Mouse (Mus musculus): ENCODE results near the gene Tbc1d4. TPM values are rescaled to one million over a fixed set of nuclear protein-coding genes. Genes with fewer than 3 reads are reported as not detected.
A peak's percentile ranks its signal among the peaks of the same experiment; 100 is the strongest.

Gene Tbc1d4
- total RNA-seq, 2 experiments from 2014 or later, result 8.8 to 9.8 TPM

DNA sequence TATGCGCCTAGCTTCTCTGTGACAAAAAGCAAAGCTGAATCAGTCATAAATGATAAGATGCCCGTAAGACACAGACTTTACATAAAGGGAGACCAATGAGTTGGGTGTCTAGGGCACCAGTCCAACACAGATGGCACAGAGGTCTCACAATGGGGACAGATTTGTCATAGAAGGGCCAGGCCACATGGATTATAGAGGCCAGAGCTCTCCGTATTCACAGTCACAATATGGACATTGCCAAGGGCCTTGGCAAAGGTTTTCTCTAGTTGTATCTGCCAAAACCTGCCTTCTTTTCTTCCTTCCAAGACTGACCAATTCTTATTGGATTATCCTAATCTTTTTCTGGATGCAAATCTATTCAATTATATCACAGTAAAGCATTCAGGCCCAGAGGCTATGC is 171.1 kb downstream of the Tbc1d4 start:
- DNase-seq (ENCODE audit: low spot score in 2 of 2), result no peak

DNA sequence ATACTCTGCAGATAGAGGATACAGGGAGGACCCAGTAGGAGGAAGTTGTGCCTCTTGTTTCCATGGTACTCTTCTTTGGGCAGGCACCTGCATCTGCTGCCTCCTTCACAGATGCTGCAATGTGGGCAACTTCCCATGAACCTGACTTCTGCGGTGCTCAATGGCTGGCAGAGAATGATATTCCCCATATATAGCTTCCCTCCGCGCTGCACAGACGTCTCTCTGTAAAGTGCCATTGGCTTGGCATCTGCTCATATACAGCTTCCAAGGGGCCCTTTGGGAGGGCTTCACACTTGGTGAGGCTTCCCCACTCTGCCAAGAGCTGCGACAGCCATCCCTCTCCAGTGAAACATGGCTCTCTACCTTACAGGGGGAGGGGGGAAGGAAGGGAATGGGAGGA is 178.5 kb downstream of the Tbc1d4 start:
- DNase-seq (ENCODE audit: low spot score in 2 of 2), result peak; percentile 3

DNA sequence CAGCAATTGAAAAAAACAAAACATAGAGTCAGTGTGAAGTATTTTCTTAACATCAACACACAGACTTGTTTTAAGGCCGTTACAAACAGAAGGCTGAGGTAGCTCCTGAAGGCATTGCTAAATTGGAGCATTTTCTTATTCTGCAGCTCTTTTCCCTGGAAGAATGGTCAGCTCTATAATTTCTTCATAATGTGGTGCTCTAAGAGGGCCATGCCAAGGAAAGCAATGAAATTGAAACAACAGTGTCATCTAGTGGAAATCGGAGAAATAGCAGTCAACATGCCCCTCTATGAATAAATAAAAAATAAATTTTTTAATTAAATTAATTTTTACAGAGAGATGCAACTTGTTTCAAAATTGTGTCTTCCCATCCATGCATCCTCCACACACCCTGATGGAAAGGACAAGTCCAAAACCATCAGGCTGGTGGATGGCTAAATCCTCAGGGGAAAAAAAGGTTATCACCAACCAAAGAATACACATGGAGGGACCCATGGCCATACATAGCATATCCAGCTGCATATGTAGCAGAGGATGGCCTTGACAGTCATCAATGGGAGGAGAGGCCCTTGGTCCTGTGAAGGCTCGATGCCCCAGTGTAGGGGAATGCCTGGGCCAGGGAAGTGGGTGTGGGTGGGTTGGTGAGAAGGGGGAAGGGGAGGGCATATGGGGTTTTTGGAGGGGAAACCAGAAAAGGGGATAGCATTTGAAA is 180.0 kb downstream of the Tbc1d4 start:
- DNase-seq (ENCODE audit: low spot score in 2 of 2), result peak in 1 of 2 experiments; percentile 42

DNA sequence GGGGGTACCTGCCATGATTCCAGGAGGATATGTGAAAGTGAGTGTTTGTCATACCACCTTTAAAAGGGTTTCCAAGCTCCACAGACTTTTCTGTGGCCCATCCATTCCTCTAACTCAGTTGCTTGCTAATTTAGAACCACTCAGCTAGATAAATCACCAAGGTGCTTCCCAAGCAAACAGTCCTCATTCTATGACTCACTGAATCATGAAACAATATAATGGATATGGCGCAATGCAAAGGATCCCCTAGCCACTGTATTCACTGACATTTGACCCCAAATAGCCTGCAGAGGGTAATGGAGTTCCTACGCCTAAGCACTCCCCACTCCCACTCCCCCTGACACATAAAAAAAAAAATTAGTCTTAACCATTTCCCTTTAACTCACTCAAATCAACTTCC is 191.3 kb downstream of the Tbc1d4 start:
- DNase-seq (ENCODE audit: low spot score in 2 of 2), result no peak

Other genes with a start within 250 kb of the Tbc1d4 start
- gene Commd6, start 31.5 kb upstream of the Tbc1d4 start, total RNA-seq (2021), result 10 to 100 TPM; 54.1 to 57.3 TPM
- gene Uchl3, start 44.8 kb upstream of the Tbc1d4 start, total RNA-seq (2021), result 10 to 100 TPM; 49.7 to 51.5 TPM
- gene Gm9922, start 120.6 kb upstream of the Tbc1d4 start, total RNA-seq (2021), result not detected
- gene Lmo7, start 120.8 kb upstream of the Tbc1d4 start, total RNA-seq (2021), result 100 to 1,000 TPM; 116 to 132 TPM